Mouse (Mus musculus) embryo, embryonic 10.5 days (tissue): ENCODE results near the gene Olfr98.
"Not testable (repeated sequence)": the region's sequence is repeated elsewhere in the genome, so short reads cannot be mapped to it uniquely, and the experiment has no call there.

Experiments used
- DNase-seq: peaks from one replicate; pipeline ENCODE4 v3.0.0-alpha.2; 2015; ENCODE audit warnings: low spot score

The Olfr98 gene

GRCm38 (mm10) chr17:37263626-37264025, at the start of gene Olfr98:
Gene Olfr98 (minus strand): TSS chr17:37263749.
- no peak for DNase-seq

DNA sequence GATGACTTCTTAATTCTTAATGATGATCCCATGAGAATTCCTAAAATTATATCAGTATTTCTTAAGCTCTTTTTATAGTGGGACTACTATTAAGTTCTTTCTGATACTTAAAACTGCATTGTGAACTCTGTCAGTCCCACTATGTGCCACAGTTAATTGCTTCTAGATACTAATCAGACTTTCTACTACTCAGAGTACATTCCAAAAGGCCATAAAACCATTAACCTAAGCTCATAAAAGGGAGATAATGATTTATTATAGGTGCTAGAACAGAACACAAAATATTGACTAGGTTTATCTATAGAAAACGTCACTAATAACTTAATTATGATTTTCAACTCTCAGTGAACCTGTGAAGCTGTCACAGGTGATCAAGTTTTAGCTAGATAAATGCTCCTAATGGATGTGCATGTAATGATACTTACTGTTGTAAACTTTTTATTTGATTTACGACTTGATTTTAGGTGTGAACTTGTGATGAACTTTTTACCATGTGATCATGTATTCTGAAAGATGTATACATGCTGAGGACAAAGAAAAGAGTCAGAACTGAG, 46.7 kb upstream of the Olfr98 start:
- DNase-seq = no peak

DNA sequence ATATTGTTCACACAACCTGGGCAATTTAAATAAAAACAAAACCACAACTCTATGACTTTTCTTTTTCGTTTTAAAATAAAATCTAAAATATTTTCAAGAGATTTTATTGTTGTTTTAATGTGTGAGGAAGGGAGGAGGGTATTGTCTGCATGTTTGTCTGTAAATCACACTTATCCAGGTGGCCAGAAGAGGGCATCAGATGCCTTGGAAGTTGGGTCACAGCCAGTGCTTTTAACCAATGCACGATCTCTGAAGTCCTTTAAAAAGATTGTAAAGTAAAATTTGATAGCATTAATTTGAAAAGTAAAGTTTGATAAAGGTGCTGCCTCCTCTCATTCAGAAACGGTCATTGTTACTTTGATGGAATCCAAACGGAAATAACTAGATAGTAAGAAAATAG, 44.9 kb upstream of the Olfr98 start:
- peak; percentile 19 for DNase-seq

- no peak for DNase-seq
Observed at GRCm38 (mm10) chr17:37304213-37304612, 40.7 kb upstream of the Olfr98 start, which contains the start of gene Olfr101. Gene Olfr101 (minus strand): TSS chr17:37304313.

DNA sequence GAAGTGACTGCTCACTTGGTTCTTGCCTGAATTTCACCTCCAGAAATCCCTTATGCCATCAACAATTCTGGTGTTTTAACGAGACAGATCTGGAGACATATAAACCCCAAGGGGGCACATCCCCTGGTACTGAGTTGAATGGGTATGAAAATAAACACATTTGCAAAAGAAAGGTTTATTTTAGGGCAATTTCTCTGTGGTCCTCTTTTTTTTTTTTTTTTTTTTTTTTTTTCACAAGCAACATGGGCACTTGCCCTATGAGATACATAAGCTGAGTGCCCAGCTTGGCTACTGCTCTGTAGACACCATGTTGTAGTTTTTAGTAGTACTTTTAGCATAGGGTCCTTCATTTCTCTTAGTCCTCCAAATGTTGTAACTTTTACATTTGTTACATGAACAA, 19.8 kb upstream of the Olfr98 start, which contains the start of gene Olfr99:
Gene Olfr99 (minus strand): TSS at position 101 of the 400 bp plus-strand sequence.
- no peak for DNase-seq

DNA sequence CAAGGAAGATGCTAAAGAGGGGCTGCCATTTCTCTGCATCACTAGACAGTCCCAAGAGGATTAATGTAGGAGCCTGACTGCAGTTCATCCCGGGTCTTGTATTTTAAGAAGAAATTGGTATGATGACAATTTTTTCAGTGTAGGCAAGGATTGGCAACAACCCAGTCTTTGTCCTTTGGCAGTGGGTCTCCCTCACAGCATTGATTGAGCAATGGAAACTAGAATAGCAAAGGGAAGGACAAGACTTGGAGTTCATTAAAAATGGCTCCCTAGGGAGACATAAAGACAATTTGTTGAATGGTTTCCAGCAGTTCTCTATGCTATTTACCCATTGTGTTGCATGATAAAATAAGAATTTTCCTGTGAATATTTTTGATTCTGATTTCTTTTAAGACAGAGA, 16.8 kb upstream of the Olfr98 start:
- DNase-seq = no peak

GRCm38 (mm10) chr17:37276573-37276972, 13.0 kb upstream of the Olfr98 start:
- no peak for DNase-seq

DNA sequence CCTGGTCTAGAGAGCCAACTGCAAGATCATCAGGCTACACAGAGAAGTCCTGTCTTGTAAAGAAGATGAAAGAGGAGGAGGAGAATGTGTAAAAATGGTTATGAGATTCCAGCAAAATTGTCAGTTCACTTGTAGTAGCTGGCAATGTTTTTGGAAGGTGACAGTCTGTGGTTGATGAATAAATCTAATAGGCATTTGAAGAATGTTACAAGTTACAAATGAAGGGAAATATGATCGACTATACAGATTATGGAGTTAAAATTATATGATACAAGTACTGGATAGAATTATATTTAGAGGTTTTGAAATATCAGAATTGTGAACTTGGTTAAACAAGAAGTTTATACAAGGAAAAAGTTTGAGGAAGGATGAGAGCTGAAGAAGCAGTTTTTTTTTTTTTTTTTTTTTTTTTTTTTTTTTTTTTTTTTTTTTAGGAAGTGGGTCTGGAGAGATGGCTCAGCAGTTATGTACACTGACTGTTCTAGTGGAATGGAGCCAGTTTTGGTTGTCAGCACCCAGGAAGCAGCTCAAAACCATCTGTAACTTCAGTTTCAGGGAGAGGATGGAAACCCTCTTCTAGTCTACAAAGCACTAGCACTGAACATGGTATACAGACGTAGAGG, 12.2 kb upstream of the Olfr98 start:
- DNase-seq = no peak

DNA sequence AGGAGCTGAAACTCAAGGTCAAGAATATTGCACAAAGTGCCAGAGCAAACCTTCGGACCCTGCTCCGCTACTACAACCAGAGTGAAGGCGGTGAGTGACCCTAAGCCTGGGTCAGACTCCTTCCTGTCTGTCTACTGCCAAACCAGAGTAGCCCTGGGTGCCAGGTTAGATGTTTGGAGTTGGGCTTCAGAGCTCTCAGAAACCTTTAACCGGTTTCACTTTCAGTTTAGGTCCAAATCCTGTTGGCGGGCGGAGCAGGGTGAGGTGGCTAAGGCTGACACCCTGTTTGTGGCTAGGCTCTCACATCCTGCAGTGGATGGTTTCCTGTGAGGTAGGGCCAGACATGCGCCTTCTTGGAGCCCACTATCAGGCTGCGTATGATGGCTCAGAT, 7.1 kb upstream of the Olfr98 start:
- peak; percentile 14 for DNase-seq

DNA sequence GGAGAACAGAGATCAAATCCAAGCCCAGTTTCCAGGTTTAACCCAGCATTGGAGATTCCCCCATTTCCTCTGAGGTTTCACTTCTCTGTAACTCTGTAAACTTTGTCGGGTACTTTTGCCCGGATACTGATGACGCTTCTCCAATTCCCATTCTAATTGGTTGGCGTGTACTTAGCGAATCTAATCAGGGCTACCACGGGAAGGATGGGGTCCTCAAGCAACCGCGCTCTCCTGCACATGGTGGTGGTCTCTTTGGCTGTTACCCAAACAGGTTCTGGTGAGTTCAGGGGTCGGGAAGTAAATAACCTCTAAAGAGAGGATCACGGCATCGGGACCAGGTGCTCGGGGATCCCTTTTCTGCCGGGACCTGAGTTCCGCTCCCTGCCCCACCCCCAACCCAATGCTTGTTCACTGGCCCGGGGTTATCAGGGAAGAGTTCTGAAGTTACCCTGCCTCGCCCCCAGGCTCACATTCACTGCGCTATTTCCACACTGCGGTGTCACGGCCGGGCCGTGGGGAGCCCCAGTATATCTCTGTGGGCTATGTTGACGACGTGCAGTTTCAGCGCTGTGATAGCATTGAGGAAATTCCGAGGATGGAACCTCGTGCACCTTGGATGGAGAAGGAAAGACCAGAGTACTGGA, 6.6 kb upstream of the Olfr98 start, which contains the start of gene H2-M3:
Gene H2-M3 (plus strand): TSS at position 163 of the 644 bp plus-strand sequence.
- peak; percentile 97 for DNase-seq

- peak; percentile 33 for DNase-seq
Observed at GRCm38 (mm10) chr17:37250544-37250943, 13.0 kb downstream of the Olfr98 start.

GRCm38 (mm10) chr17:37249460-37249859, 14.1 kb downstream of the Olfr98 start:
- DNase-seq = no peak

DNA sequence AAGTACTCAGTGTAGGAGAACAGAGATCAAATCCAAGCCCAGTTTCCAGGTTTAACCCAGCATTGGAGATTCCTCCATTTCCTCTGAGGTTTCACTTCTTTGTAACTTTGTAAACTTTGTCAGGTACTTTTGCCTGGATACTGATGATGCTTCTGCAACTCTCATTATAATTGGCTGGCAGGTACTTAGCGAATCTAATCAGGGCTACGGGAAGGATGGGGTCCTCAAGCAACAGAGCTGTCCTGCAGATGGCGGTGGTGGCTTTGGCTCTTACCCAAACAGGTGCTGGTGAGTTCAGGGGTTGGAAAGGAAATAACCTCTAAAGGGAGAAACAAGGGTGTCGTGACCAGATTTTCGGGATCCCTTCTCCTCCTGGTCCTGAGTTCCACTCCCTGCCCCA, 16.8 kb downstream of the Olfr98 start:
- DNase-seq = peak; percentile 52

DNA sequence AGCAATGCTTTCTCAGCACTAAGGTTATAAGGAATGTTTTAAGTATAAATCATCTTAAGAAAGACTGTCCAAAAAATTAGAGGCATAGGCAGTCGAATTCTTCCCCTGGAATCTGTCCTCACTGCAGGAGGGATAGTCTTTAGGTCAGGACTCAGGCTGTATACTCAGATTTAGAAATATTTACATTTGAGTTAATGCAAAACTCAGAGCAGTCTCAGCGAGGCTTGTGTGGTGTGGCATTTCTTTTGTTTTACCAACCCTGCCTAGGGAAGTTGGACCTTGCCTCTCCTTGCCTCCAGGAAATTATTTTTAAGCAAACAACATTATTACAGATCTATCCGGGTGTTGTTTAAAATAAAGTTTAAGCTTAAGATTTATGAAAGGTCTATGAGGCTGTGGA, 21.4 kb downstream of the Olfr98 start:
- no peak for DNase-seq

DNA sequence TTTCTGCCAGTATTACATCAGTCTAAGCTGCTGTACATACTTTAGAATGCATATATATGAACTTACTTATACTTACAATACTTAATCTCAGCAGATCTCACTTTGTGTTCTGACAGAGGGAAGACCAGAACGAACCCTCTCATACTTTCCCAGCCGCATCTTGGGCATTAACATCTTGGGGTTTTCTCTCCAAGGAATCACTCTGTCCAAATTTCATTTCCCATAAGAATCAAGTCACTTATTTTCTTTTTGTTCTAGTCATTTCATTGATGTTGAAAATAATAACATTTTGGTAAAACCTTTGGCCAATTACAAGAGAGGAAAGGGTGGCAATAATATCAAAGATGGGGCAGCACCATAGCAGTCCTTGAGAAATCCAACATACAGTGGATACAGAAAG, 26.3 kb downstream of the Olfr98 start, which contains the start of gene Olfr97:
Gene Olfr97 (minus strand): TSS at position 101 of the 400 bp plus-strand sequence.
- not testable (repeated sequence) for DNase-seq

- peak; percentile 8 for DNase-seq
Observed at GRCm38 (mm10) chr17:37221879-37222278, 41.7 kb downstream of the Olfr98 start.

- DNase-seq = no peak
Observed at GRCm38 (mm10) chr17:37219846-37220245, 43.7 kb downstream of the Olfr98 start, which contains the start of gene Olfr96. Gene Olfr96 (plus strand): TSS chr17:37220146.

- DNase-seq = no peak
Observed at GRCm38 (mm10) chr17:37218486-37218885, 45.1 kb downstream of the Olfr98 start.

DNA sequence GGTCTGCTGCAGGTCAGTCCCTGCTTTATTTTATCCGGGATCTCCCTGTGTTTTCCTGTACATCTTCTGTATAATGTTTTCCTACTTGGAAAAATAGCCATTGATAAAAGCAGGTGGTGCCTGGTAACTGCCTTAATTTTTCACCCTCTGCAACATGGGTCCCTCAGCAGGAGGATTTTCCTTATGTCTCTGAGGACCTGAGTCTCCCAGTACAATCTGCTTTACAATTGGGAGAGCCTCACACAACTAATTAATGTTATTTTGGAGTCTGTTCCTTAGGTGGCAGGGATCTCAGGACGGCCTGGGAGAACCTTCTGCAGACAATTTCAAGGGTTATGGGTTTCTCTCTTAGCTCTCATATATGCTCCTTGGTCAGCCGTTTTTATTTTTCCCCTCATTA, 50.5 kb downstream of the Olfr98 start, which contains the start of gene Olfr95:
Gene Olfr95 (minus strand): TSS at position 101 of the 400 bp plus-strand sequence.
- DNase-seq = no peak
